Mouse (Mus musculus) lung, adult 2 months (tissue): Measurements from ENCODE around the gene Syn3.

Source experiments
- CTCF ChIP-seq: fragments of 200-500 bp; IDR thresholded peaks from 2 replicates; pipeline ENCODE4 v1.5.1; 2011; ENCODE audit warnings: mild to moderate bottlenecking, low read length, control low read depth; ENCODE audit not compliant: insufficient read depth
- POLR2A ChIP-seq: fragments of 200-500 bp; IDR thresholded peaks from 2 replicates; pipeline ENCODE4 v1.6.1; 2011; ENCODE audit warnings: low read depth, mild to moderate bottlenecking, control low read depth, low read length, borderline replicate concordance; ENCODE audit errors: extremely low read depth

- TF ChIP-seq CTCF = no peak
- TF ChIP-seq POLR2A = no peak
Measured at GRCm38 (mm10) chr10:86322006-86322405, 176.7 kb downstream of the Syn3 start.
